Mouse (Mus musculus) CH12.LX (cell line): ENCODE results near the gene Cd8b1. TPM values are rescaled to one million over a fixed set of nuclear protein-coding genes. Genes with fewer than 3 reads are reported as not detected.

Experiments
- DNase-seq: peaks from one replicate; pipeline ENCODE4 v3.0.0-alpha.2; 2013; ENCODE audit errors: extremely low read depth
- H3K27ac ChIP-seq: 2 replicates; pipeline ENCODE4 v1.5.1; 2012; ENCODE audit warnings: low read depth, mild to moderate bottlenecking, control low read depth, moderate library complexity; ENCODE audit not compliant: insufficient read depth
- H3K27me3 ChIP-seq: replicated peaks from 2 replicates; pipeline ENCODE3; 2012; ENCODE audit warnings: inconsistent platforms
- H3K36me3 ChIP-seq, 2 experiments: replicated peaks in 1 of 2; 2 replicates each; pipeline versions ENCODE3 to v1.6.1; 2012; ENCODE audit warnings: inconsistent platforms in 1 of 2, low read length in 1 of 2, mild to moderate bottlenecking in 1 of 2, mixed read lengths in 1 of 2, moderate library complexity in 1 of 2; ENCODE audit not compliant: control insufficient read depth in 1 of 2, insufficient read depth in 1 of 2
- H3K4me1 ChIP-seq, 2 experiments: 2 replicates each; pipeline ENCODE4 v1.6.1; 2012; ENCODE audit warnings: inconsistent platforms in 1 of 2, moderate library complexity in 1 of 2; ENCODE audit not compliant: insufficient read depth in 2 of 2, control insufficient read depth in 1 of 2
- H3K4me2 ChIP-seq: 2 replicates; pipeline ENCODE4 v1.6.1; 2012; ENCODE audit warnings: low read depth, mild to moderate bottlenecking, control low read depth; ENCODE audit not compliant: poor library complexity, insufficient read depth, severe bottlenecking
- H3K4me3 ChIP-seq, 3 experiments: fragments of 150-350 bp in 1 of 3; sonication (generic) in 1 of 3; replicated peaks in 1 of 3; 2 replicates each; pipeline versions ENCODE3 to v1.5.1; 2011 to 2012; ENCODE audit warnings: low read depth in 2 of 3, low read length in 2 of 3, mild to moderate bottlenecking in 2 of 3, moderate library complexity in 2 of 3, control low read depth in 1 of 3, improper control_type of control experiment in 1 of 3, inconsistent platforms in 1 of 3, mixed read lengths in 1 of 3; ENCODE audit not compliant: poor library complexity in 1 of 3
- H3K79me2 ChIP-seq: replicated peaks from 2 replicates; pipeline ENCODE4 v1.6.1; 2012; ENCODE audit warnings: mild to moderate bottlenecking, moderate library complexity; ENCODE audit not compliant: control insufficient read depth, poor library complexity, insufficient read depth, severe bottlenecking; ENCODE audit errors: extremely low read depth
- H3K9ac ChIP-seq: 2 replicates; pipeline ENCODE4 v1.6.1; 2012; ENCODE audit warnings: low read depth, mild to moderate bottlenecking, control low read depth, moderate library complexity; ENCODE audit not compliant: insufficient read depth
- H3K9me3 ChIP-seq: replicated peaks from 2 replicates; pipeline ENCODE3; 2012; ENCODE audit warnings: low read length, inconsistent platforms, mixed read lengths
- BHLHE40 ChIP-seq: IDR thresholded peaks from 2 replicates; pipeline ENCODE4 v1.6.1; 2011; ENCODE audit warnings: mild to moderate bottlenecking, low read depth, low read length, improper control_type of control experiment
- CHD1 ChIP-seq: IDR thresholded peaks from 2 replicates; pipeline ENCODE4 v1.6.1; 2012; ENCODE audit warnings: low read depth, low read length, improper control_type of control experiment, inconsistent platforms
- E2F4 ChIP-seq: IDR thresholded peaks from 2 replicates; pipeline ENCODE4 v1.6.1; 2011; ENCODE audit warnings: low read depth, low read length, improper control_type of control experiment; ENCODE audit not compliant: insufficient replicate concordance
- ELF1 ChIP-seq: IDR thresholded peaks from 2 replicates; pipeline ENCODE4 v1.6.1; 2014; ENCODE audit warnings: low read depth, mild to moderate bottlenecking, inconsistent platforms, low read length, improper control_type of control experiment
- ETS1 ChIP-seq: conservative IDR thresholded peaks from 2 replicates; pipeline ENCODE4 v1.6.1; 2012; ENCODE audit warnings: low read depth, mild to moderate bottlenecking, inconsistent platforms, low read length, improper control_type of control experiment, moderate library complexity
- GABPA ChIP-seq: IDR thresholded peaks from 2 replicates; pipeline ENCODE4 v1.6.1; 2012; ENCODE audit warnings: low read depth, low read length, improper control_type of control experiment, inconsistent platforms; ENCODE audit not compliant: insufficient replicate concordance
- HCFC1 ChIP-seq: IDR thresholded peaks from 2 replicates; pipeline ENCODE4 v1.6.1; 2012; ENCODE audit warnings: low read depth, mild to moderate bottlenecking, inconsistent platforms, low read length, improper control_type of control experiment
- IRF4 ChIP-seq: IDR thresholded peaks from 2 replicates; pipeline ENCODE4 v1.6.1; 2014; ENCODE audit warnings: low read depth, mild to moderate bottlenecking, inconsistent platforms, low read length, improper control_type of control experiment
- JUN ChIP-seq: IDR thresholded peaks from 2 replicates; pipeline ENCODE4 v1.6.1; 2011; ENCODE audit warnings: low read depth, mild to moderate bottlenecking, low read length, improper control_type of control experiment, moderate library complexity; ENCODE audit not compliant: insufficient read depth
- JUND ChIP-seq: conservative IDR thresholded peaks from 2 replicates; pipeline ENCODE4 v1.6.1; 2011; ENCODE audit warnings: low read depth, low read length, improper control_type of control experiment
- KAT2A ChIP-seq: IDR thresholded peaks from 2 replicates; pipeline ENCODE4 v1.6.1; 2012; ENCODE audit warnings: low read length, improper control_type of control experiment, inconsistent platforms; ENCODE audit not compliant: insufficient replicate concordance
- MAFK ChIP-seq: IDR thresholded peaks from 2 replicates; pipeline ENCODE4 v1.6.1; 2011; ENCODE audit warnings: low read length, improper control_type of control experiment; ENCODE audit not compliant: insufficient replicate concordance
- MXI1 ChIP-seq: IDR thresholded peaks from 2 replicates; pipeline ENCODE4 v1.6.1; 2011; ENCODE audit warnings: mild to moderate bottlenecking, low read depth, low read length, improper control_type of control experiment
- NELFE ChIP-seq: IDR thresholded peaks from 2 replicates; pipeline ENCODE4 v1.6.1; 2011; ENCODE audit warnings: low read depth, low read length, improper control_type of control experiment
- NRF1 ChIP-seq: IDR thresholded peaks from 2 replicates; pipeline ENCODE4 v1.6.1; 2014; ENCODE audit warnings: low read depth, mild to moderate bottlenecking, inconsistent platforms, low read length, improper control_type of control experiment, moderate library complexity
- PAX5 ChIP-seq: IDR thresholded peaks from 2 replicates; pipeline ENCODE4 v1.6.1; 2012; ENCODE audit warnings: low read length, inconsistent platforms, mixed read lengths
- POLR2AphosphoS2 ChIP-seq: IDR thresholded peaks from 2 replicates; pipeline ENCODE4 v1.6.1; 2011; ENCODE audit warnings: low read depth, low read length, improper control_type of control experiment
- RAD21 ChIP-seq: IDR thresholded peaks from 2 replicates; pipeline ENCODE4 v1.6.1; 2011; ENCODE audit warnings: low read depth, mild to moderate bottlenecking, low read length, improper control_type of control experiment, moderate library complexity
- RCOR1 ChIP-seq: conservative IDR thresholded peaks from 2 replicates; pipeline ENCODE4 v1.6.1; 2012; ENCODE audit warnings: low read depth, mild to moderate bottlenecking, inconsistent platforms, low read length, improper control_type of control experiment
- SMC3 ChIP-seq: IDR thresholded peaks from 2 replicates; pipeline ENCODE4 v1.6.1; 2011; ENCODE audit warnings: low read depth, low read length, improper control_type of control experiment
- USF1 ChIP-seq: IDR thresholded peaks from 2 replicates; pipeline ENCODE4 v1.6.1; 2014; ENCODE audit warnings: low read depth, mild to moderate bottlenecking, inconsistent platforms, low read length, improper control_type of control experiment
- USF2 ChIP-seq: conservative IDR thresholded peaks from 2 replicates; pipeline ENCODE4 v1.6.1; 2011; ENCODE audit warnings: low read depth, low read length, improper control_type of control experiment
- ZKSCAN1 ChIP-seq: IDR thresholded peaks from 2 replicates; pipeline ENCODE4 v1.6.1; 2012; ENCODE audit warnings: low read depth, inconsistent platforms, low read length, improper control_type of control experiment, borderline replicate concordance
- ZNF384 ChIP-seq: IDR thresholded peaks from 2 replicates; pipeline ENCODE4 v1.6.1; 2012; ENCODE audit warnings: low read depth, low read length, improper control_type of control experiment, inconsistent platforms
- dilution Hi-C: fragments of 300-500 bp; cut with MboI; formaldehyde crosslinking; loops from 2 replicates; pipeline ENCODE4 v1.14.3; 2020; ENCODE audit warnings: low sequenced_read_pairs; ENCODE audit not compliant: extremely low pct_unique_long_range_greater_than_20kb, extremely low pct_ligation_motif_present
- in situ Hi-C: fragments of 300-500 bp; cut with MboI; formaldehyde crosslinking; loops from 3 replicates; pipeline ENCODE4 v1.14.3; 2019; ENCODE audit warnings: low sequenced_read_pairs, low pct_ligation_motif_present, low pct_unique_long_range_greater_than_20kb, mixed read lengths
- polyA plus RNA-seq: library from polyadenylated mRNA; unstranded; fragments of >175 nt; gene quantifications from 2 replicates; pipeline ENCODE4 v1.2.1, GENCODE M21; 2012; ENCODE audit warnings: low read depth; ENCODE audit not compliant: insufficient read length
- total RNA-seq, 2 experiments: library from RNA; depleted of rRNA; stranded (reverse); fragments of 300-350 nt in 1 of 2; fragments of >200 nt in 1 of 2; gene quantifications; 2 replicates each; pipeline ENCODE4 v1.2.3; 2012 to 2014

Gene Cd8b1
- total and polyA plus RNA-seq, 3 experiments = 0.25 to 0.51 (median 0.30) TPM

- Histone ChIP-seq H3K27ac (no peak overlapping the region), H3K27me3 (no peaks in the 10 kb centered on the region), H3K9me3 (peaks cover 3% of the 10 kb centered on the region), H3K4me1 (peaks cover 4 to 11% of the 10 kb centered on the region in 2 experiments), H3K79me2 (no peaks in the 10 kb centered on the region), H3K4me3 (no peak overlapping the region)
- in situ Hi-C loops (no loop called here), dilution Hi-C loops (no loop called here)
- DNase-seq = no peak
- TF ChIP-seq BHLHE40 (peak; percentile 50; the same call in 1 of the 2 replicates), HCFC1 (no peak)
- TF ChIP-seq, all 38 proteins: peak for 1
- H3K9ac ChIP-seq = no peak overlapping the region
- no peak overlapping the region for H3K4me2 ChIP-seq
- H3K36me3 ChIP-seq = no peaks in the 10 kb centered on the region
Observed at GRCm38 (mm10) chr6:71363995-71364394, 41.4 kb downstream of the Cd8b1 start.

DNA sequence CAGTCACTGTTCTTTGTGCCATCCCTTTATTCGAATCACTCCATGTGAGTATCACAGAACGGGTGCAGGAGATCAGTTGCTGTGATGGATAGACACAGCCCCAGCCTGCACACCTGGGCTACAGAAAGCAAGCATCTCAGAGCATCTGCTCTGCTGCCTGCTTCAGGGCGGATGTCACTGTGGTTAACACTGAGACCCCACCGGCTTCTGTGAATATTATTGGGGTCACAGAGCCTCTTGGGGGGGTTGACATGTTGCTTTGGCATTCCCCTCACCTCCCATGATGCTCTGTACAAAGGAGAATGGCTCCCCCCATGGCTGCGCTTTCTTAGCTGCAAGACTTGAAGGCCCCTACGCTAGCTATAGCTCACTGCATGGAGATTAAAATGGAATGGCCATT, 46.8 kb downstream of the Cd8b1 start:
- H3K27ac ChIP-seq = no peak overlapping the region
- H3K79me2 ChIP-seq = no peaks in the 10 kb centered on the region
- H3K27me3 ChIP-seq = no peaks in the 10 kb centered on the region
- no peak overlapping the region for H3K4me3 ChIP-seq
- H3K4me1 ChIP-seq = peaks cover 4 to 8% of the 10 kb centered on the region in 2 experiments
- no peak overlapping the region for H3K4me2 ChIP-seq
- dilution Hi-C loops = no loop called here
- peaks cover 3% of the 10 kb centered on the region for H3K9me3 ChIP-seq
- DNase-seq = no peak
- H3K9ac ChIP-seq = no peak overlapping the region
- no peak for TF ChIP-seq NRF1
- no peak for TF ChIP-seq KAT2A
- no peak for TF ChIP-seq MXI1
- TF ChIP-seq USF1 = no peak
- TF ChIP-seq RAD21 = no peak
- TF ChIP-seq RCOR1 = no peak
- no peak for TF ChIP-seq MAFK
- TF ChIP-seq POLR2AphosphoS2 = no peak
- in situ Hi-C loops = no loop called here
- H3K36me3 ChIP-seq = no peaks in the 10 kb centered on the region

- no peak overlapping the region for H3K27ac ChIP-seq
- no peak overlapping the region for H3K9ac ChIP-seq
- peaks cover 4 to 13% of the 10 kb centered on the region in 2 experiments for H3K4me1 ChIP-seq
- no peaks in the 10 kb centered on the region for H3K36me3 ChIP-seq
- peaks cover 3% of the 10 kb centered on the region for H3K9me3 ChIP-seq
- H3K4me2 ChIP-seq = no peak overlapping the region
- no peak for TF ChIP-seq SMC3
- no peak for TF ChIP-seq JUND
- no peak for TF ChIP-seq POLR2AphosphoS2
- TF ChIP-seq GABPA = no peak
- TF ChIP-seq E2F4 = no peak
- TF ChIP-seq PAX5 = no peak
- TF ChIP-seq CHD1 = no peak
- no peak for TF ChIP-seq USF2
- TF ChIP-seq IRF4 = no peak
- no peak for TF ChIP-seq JUN
- TF ChIP-seq ELF1 = no peak
- no peak for TF ChIP-seq ZNF384
- no peak for TF ChIP-seq HCFC1
- TF ChIP-seq ZKSCAN1 = no peak
- TF ChIP-seq ETS1 = no peak
- TF ChIP-seq NELFE = no peak
- no peak overlapping the region for H3K4me3 ChIP-seq
- no peaks in the 10 kb centered on the region for H3K79me2 ChIP-seq
- no peak for DNase-seq
- in situ Hi-C loops = no loop called here
- dilution Hi-C loops = no loop called here
- H3K27me3 ChIP-seq = no peaks in the 10 kb centered on the region
Observed at GRCm38 (mm10) chr6:71371085-71371605, 48.6 kb downstream of the Cd8b1 start.
